Mouse (Mus musculus) left cerebral cortex, postnatal 14 days (tissue): ENCODE measurements at regions not wholly inside any gene's neighbourhood (a gene's known extent, or its start where the extent isn't known, plus 50 kb on each side); places are given as distances from the start of the nearest gene placed in this dataset.

Source experiments
- DNase-seq, 2 experiments: peaks; one replicate each; pipeline ENCODE4 v3.0.0; 2021 to 2022; ENCODE audit warnings: low spot score in 2 of 2, mixed read lengths in 1 of 2
- intact Hi-C: fragments of 180-260 bp; cut with DNase I; formaldehyde crosslinking; loops from one replicate; pipeline ENCODE4 v1.15.1; 2025

DNA sequence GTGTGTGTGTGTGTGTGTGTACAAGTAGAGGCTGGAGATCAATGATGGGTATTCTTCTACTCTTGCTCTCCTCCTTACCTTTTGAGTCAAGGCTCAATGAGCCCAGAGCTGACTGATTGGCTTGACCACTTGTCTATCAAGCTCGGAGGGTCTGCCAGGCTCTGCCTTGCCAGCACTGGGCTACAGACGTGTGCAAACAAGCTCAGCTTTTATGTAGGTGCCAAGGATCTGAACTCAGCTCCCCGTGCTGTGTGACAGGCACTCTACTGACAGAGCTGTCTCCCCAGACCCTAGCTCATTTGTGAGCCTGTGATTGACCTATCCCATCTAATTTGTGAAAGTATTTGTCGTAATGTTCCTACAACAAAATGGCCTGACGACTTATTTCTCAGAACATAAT is 54.2 kb upstream of the Cdc42bpa start:
- intact Hi-C loops = no loop called here

DNA sequence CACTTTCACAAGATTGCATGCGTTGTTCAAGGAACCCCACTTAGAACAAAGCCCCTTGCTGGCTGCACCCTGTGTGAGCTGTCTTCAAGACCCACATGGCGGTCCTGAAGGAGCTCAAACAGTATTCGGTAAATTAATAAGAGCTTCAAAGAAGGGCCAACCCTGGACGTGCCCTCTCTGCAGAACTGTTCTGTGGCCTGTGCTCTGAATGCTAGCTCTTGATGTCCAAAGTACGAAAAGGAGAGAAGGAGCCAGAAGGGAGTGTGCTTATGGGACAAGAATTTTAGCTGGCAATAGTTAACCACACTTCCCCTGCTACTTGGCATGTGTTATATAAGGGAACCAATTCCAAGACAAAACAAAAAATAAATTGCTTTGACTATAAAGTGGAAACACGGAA is 67.6 kb upstream of the Cdc42bpa start:
- DNase-seq = no peak
- intact Hi-C loops = no loop called here

More for the DNA sequence above, 54.2 kb upstream of the Cdc42bpa start:
- DNase-seq = no peak

DNA sequence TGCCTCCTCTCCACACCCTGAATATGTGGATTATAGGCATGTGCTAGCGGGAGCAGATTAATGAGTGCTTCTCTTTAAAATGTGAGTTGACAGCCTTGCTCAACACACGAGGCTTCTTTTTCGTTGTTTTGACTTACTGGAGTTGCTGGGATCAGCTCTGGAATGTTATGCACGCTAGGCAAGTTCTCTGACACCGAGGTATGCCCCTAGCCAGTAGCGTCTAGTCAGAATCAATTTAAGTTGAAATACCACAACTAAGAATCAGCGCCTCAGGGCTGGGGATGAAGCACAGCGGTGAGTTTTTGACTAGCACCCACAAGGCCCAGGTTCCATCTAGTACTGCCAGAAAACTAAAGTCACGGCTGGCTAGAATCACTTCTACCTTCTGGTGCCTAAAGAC is 72.4 kb upstream of the Cdc42bpa start:
- intact Hi-C loops = no loop called here
- DNase-seq = no peak

DNA sequence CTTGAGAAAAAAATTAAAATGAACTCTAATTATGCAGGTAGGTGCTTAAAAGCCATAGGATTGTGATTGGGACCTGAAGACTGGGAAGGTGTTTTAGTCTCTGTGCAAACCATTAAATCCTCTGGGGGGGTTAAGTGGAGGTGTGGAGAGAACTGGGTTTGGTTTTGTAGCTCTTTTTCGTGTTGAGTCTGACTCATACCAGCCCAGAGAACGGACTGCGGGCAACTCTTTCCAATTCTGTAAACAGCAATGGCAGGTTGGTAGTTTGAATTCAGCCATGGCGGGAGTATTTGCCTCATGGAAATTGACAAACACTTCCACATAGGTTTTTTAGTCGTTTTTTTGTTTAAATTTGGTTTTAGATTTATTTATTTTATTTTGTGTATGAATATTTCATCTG is 77.7 kb upstream of the Ahctf1 start:
- intact Hi-C loops = no loop called here

DNA sequence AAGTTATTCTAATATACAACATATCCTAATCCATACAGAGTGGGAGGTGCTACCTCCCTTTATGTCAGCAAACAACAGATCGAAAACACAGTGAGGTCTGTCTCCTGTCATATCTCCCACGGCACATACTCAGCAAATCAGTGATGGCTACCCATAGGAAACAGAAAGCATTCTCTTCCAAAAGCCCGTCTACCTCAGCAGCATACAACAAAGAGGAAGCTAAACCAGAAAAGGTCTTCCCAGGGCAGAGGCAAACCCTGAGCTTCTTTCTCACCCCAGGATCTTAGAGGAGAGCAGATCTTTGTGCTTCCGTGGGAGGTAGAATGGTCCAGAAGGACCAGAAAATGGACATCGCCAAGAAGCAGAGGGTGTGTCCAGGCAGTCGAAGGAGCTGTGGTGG is 74.4 kb upstream of the Ahctf1 start:
- no peak for DNase-seq
- intact Hi-C loops = no loop called here

More for the DNA sequence above, 77.7 kb upstream of the Ahctf1 start:
- DNase-seq = no peak

DNA sequence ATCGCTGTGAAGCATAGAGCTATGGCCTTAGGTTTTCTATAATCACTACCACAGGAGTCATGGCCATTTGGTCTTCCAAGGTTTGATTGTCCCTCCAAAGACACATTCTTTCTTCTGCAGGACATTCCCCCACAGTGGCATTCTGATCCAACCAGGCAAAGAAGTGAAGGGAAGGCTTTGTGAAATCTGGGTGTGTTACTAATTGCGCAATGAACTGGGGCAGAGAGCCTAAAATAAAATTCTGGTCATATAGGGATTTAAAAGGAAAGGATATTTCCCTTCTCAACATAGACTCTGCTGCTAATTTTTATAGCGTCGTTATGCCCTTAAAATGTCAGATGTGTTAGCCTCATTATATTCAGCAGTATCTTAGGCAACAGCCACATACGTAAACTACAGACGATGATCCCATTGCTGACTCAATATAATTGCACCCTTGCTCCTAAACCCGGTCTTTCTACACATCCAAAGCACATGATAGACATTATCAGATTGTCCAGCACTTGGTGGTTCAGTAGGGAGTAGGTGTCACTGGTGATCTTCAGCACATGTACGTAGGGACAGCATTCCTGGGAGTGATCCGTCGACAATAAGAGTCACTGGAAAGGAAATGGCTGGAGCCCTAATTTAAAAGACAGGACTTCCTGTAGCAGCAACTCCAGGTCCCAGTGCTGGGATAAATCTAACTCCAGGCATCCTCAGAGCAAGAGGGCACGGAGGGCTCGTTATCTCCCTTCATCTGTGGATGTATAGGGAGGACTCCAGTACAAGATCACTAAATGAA is 70.5 kb upstream of the Ahctf1 start:
- no peak for DNase-seq
- intact Hi-C loops = no loop called here

DNA sequence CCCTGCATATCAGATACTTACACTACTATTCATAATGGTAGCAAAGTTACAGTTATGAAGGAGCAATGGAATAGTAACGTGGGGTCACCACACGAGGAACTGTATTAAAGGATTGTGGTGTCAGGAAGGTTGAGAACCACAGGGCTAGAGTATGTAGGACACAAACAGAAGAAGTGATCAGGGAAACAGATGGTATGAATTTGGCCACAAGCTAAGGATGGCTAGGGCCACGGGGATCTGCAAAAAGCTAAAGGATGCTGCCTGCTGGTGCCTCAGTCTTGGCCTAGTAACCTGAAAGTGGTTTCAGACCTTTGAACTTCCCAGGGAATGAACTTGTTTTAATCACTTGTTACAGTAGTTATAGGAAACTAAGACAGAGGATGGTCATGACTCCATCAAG is 68.5 kb upstream of the Ahctf1 start:
- intact Hi-C loops = no loop called here

DNA sequence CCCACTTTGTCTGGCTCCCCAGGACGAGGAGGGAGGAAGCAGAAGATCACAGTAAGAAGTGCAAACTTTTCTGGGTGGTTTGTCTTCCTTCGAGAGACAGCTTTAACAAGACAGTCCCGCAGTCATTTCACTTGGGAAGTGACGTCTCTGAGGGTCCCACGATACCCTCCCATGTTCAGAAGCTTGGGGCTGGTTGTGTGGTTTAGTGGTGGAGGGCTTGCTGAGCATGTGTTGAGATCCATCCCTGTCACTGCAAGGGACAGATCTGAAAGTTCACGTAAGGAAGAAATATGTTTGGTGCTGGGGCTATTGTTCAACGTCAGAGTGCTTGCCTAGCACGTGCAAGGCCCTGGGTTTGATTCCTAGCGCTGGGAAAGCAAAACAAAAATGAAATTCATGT is 65.2 kb upstream of the Ahctf1 start:
- intact Hi-C loops = no loop called here
- DNase-seq = no peak

More for the DNA sequence above, 68.5 kb upstream of the Ahctf1 start:
- no peak for DNase-seq

DNA sequence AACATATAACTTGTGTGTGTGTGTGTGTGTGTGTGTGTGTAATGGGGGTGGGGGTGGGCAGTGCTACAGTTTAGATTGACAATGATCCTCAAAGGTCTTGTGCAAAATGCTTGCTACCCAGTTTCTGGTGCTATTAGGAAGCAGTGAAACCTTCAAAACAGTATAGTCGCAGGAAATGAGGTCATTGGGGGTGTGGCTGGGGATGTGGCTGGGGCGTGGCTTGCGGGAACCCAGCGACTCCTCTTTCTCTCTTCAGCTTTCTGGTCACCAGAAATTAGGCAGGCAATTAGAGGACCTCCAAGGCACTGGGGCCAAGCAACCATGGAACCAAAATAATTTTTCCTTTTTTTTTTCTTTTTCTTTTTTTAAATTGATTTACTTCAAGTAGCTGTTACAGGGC is 64.0 kb upstream of the Ahctf1 start:
- DNase-seq = no peak
- intact Hi-C loops = no loop called here

DNA sequence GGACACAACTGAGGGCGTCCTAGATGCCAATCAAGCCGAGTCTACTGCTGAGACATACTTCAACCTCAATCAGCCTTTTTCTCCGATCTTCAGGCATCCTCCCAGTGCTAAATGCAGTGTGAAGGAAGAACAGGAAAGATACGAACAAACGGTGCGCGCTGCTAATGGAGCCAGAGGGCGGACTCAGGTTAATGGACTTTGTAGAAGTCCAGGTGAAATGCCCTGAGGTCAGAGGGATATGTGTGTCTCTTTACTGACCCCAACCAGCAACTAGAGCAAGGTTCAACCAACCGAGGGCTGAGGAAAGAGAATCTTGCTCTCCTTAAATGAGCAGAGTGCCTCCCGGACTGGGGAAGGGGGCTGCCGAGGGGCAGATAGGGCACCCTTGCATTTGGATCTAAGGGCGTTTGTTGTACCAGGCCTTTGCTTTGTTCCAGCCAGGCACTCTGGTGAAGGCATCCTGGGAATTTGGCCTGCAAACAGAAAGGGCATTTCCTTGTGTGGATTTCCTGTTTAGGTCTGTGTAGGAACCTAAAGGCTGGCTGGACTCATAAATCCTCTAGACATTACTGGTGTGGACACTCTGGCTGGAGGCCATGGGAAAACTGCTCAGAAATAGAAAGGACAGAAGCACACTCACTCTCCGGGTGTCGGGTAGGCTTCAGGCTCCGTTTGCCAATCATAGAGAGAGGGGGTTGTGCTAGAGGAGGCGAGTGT is 62.7 kb upstream of the Ahctf1 start:
- DNase-seq = no peak

DNA sequence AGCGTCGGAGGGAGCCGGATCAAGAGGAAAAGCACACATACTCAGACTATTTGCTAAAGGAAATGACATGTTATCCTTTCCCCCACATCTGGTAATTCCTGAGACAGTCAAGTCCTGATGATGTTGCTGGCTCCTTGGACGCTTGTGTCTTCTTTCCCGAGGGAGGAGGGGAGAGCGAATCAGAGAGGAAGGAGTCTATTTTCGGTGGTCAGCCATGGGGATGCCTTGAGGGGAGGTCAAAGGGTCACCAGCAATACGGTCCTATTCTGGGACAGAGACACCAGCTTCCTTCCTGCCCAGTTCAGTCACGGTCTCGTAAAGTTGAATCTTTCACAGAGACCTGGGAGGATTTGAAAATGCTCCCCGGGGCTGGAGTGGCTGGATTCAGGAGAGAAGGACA is 62.1 kb upstream of the Ahctf1 start:
- no peak for DNase-seq
- intact Hi-C loops = no loop called here

More for the DNA sequence above, 62.7 kb upstream of the Ahctf1 start:
- intact Hi-C loops = no loop called here

DNA sequence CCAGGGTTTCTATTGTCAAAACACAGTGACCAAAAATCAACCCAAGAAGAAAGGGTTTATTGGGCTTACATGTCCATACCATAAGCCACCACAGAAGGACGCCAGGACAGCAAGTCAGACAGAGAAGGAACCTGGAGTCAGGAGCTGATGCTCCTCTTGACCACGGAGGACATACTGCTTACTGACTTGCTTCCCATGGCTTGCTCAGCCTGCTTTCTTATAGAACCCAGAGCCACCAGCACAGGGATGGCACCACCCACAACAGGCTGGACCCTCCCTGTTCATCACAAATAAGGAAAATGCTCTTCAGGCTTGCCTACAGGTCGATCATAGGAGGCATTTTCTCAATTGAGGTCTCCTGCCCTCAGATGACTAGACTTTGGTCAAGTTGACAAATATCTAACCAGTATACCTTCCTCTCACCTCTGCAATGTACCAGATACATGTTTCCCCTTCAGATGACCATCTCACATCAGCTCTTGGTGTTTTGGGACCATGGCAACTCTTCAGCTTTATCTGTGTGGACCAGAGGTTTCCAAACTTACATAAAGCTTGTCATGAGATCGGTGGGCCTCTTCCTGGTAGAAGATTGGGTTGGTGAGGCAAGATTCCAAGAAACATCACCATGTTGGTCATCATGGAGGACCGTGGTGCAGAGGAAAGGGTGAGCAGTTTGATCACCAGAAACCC is 61.2 kb upstream of the Ahctf1 start:
- no peak for DNase-seq
- intact Hi-C loops = loop anchor here (5.0 kb wide), 1 partner anchor 93 kb away; no protein-coding TSS in a partner anchor

DNA sequence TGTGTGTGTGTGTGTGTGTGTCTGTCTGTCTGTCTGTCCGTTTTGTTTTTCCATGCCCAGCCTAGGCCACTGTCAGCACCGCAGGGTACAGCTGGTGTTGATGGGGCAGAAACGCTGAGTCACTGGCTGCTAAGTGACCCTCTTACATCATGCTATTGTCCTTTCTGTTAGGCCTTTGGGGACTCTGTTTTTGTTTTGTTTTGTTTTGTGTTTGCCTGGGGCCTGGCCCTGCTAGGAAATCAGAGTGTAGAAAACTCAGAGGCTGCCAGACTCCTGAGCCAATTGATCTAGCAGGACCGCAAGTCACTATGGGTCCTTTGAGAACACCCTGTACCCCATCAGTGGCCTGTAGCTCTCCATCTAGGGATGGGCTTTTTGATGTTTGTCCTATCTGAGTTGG is 59.9 kb upstream of the Ahctf1 start:
- intact Hi-C loops = loop anchor here (5.0 kb wide), 1 partner anchor 94 kb away; no protein-coding TSS in a partner anchor
- no peak for DNase-seq

DNA sequence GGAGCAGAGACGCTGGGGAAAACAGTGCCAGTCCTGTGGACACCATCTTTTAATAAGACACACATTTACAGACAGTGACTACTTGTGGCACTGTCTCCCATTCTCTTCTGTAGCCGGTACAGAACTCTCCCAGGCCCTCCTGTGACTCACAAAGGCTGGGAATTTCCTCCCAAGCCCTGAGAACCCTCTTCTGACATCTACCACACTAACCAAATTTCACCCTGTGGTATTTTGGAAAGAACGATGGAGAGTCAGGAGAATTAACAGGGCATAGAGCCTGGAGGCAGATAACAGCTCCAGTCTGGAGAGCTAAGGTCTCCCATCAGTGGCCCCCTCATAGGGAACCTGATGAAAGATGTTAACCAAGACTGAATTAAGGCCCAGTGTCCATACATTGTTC is 59.5 kb upstream of the Ahctf1 start:
- intact Hi-C loops = loop anchor here (5.0 kb wide), 1 partner anchor 94 kb away; no protein-coding TSS in a partner anchor
- no peak for DNase-seq

DNA sequence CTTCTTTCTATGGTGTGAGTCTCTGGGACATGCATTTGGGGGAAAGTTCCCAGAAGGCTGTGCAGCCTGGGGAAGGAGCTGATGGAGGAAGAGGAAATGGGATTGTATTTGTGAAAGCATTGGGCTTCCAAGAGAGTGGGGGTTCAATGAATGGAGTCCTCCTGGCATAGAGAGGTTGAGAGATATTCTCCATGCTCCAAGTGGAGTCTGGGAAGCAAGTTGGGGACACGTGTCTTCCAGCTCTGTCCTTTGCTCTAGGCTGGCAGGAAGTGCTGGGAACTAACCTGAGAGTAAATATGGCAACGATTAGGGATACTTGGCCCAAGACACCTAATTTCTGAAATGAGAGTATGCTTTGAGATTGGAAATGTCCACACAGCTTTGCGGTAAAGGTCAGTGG is 58.3 kb upstream of the Ahctf1 start:
- intact Hi-C loops = loop anchor here (5.0 kb wide), 1 partner anchor 96 kb away; no protein-coding TSS in a partner anchor
- no peak for DNase-seq

DNA sequence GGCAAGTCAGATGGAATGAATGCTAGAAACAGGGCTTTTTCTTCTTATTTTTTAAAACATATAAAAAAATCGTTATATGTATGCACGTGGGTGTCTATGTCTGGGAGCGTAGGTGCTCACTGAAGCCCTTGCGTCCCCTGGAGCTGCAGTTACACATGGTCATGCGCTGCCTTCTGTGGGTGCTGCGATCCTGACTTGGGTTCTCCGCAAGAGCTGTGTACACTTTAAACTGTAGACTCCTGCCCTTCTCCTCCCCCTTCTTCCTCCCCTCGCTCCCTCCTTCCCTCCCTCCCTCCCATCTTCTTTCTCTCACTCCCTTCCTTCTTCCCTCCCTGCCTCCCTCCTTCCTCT is 56.0 kb upstream of the Ahctf1 start:
- no peak for DNase-seq
- intact Hi-C loops = no loop called here

DNA sequence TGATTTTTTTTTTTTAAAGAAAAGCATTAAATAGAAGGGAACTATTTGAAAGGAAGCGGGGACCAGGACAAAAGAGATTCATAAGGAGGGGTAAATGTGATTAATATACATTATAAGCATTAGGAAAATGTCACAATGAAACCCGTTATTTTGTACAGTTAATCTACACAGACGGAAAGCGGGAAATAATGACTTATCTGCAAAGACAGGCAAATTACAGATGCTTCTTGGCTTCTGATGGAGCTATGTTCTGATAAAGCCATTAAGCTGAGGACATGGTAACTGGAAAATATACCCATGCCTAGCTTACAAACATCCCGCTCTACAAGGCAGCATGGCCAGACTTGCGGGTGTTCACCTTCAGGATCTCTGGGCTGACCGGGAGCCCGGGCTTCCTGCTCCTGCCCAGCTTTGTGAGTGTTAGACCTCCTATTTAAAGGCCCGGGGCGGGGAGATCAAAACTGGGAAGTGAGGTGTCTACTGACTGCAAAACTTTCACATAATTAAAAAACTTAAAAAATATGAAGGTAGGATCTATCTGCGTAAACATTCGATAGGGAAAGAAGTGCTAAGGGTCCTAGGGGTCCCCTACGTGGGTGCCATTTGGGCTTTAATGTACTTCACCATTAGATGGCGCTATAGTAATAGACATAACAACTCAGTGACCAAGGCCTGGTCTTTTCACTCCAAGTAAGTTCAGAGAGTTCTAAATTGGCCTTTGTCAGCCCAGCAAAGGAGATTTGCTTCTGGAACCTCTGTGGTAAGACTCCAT is 55.5 kb upstream of the Ahctf1 start:
- intact Hi-C loops = no loop called here
- peak; percentile 44 to 50 for DNase-seq

DNA sequence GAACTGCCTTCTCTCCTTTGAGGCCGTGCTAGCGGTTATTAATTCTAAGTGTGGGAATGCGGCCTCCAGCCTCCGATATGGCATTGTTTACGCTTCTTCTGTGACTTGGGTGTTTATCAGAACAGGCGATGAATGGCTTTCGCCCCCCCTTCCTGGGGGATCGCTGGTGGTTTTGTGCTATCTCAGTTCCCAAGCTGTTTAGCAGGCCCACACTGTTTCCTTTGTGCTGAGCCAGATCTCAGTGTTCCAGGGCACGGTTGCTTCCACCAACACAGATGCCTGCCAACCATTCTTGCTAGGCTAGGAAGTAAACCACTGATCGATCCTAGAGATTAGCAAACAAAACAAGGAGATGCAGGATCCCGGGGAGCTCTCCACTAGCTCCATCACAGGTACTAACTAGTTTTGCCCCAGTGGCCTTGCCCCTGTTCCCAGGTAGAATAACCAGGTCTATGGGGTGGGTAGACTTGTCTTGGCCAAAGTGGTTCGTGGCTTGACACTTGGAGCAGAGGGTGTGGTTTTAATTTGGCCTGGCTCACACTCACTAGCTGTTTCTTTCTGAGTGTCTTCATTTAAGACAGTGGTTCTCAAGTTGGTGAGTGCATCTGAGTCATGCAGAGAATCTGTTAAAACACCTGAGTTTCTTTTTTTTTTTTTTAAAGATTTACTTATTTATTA is 50.9 kb upstream of the Ahctf1 start:
- DNase-seq = peak in 1 of 2 experiments; percentile 26
- intact Hi-C loops = no loop called here
